Mouse (Mus musculus): ENCODE data around the gene Inpp4b. TPM values are rescaled to one million over a fixed set of nuclear protein-coding genes. Genes with fewer than 3 reads are reported as not detected.
"Not testable (repeated sequence)": the region's sequence is repeated elsewhere in the genome, so short reads cannot be mapped to it uniquely, and the experiment has no call there.

Inpp4b gene
- total RNA-seq, 4 experiments from 2014 or later, result 11.5 to 14.9 (median 13.7) TPM

DNA sequence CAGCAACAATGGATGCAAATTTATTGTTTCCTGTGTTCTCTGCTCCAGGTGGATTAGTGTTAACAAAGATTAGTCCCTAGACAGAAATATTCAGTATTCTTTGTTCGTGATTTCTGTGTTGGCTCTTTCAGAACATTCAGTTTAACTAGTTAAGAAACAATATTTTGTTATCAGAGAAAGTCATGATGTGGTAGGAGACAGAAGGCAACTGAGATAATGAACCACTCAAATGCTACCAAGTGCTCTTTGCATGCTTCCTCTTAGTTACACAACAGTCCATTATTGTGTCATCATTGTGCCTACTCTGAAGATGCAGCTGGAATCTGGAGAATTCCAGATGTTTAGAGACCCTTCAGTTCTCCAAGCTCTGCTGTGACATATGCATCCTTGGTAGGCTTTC is 432.1 kb downstream of the Inpp4b start:
- DNase-seq (ENCODE audit: low spot score in 2 of 2), result no peak

DNA sequence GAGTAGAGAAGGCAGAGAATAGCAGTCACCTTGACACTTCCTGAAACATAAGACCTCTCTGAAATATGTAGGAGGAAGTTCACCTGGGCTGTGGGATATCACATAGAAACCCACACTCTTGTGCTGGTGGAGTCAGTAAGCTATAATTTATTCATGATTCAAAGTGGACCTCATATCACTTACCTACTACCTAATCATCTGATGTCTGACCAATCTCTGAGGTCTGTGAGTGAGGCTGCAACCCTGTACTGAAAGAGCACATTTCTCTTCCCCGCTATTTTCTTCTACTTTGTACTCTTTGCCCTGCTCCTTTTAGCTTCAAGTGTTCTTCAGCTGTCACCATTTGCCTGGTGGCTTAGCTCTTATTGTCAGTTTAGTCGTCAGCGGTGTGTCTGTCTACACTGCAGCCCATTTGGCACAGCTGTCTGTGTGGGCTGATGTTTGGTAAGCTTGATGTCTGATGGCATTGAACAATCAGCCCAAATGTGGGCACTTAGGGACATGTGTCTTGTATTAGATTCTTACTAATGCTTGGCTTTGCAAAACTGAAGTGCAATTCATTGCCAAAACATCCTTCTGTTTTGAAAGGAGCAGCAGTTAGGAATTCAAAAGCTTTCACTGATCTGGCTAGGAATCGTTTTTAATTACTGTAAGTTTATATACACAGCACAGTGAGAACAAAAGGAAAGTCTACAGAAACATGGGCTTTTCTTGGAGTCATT is 434.3 kb downstream of the Inpp4b start:
- no peak for DNase-seq (ENCODE audit: low spot score in 2 of 2)

DNA sequence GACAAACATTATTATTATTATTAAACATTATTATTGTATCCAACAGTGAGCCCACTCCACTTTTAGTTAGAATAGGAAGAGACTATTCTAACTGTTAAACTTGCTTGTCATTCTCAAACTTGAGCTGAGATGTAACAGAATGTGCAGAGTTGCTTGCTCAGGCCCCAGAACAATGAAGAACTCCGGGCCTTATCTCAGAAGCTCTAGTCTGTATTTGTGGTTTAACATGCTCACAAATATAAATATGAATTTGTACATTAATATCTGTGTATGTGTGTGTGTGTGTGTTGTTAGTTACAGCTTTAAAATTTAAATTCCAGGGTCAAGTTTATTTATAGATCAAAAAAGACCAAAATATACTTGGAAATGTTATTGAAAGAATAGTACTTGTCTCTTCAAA is 435.3 kb downstream of the Inpp4b start:
- DNase-seq (ENCODE audit: low spot score in 2 of 2), result no peak

DNA sequence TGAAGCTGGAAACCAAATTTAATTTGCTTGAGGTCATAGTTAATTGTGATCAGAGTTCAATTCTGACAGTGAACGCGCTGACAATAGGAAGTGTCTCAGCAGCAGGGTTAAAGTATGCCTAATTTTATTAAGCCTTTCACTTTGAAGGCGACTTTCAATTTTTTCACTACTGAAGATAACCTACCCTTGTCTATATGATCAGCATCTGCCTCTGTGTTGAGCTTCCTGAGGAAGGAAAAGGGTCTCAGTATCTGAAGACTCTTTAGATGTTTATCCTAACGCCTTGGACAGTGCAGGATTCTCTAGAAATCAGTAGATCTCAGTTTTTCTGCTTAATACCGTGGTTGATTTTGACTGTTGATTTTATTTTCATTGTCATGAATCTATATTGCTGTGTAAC is 437.1 kb downstream of the Inpp4b start:
- DNase-seq (ENCODE audit: low spot score in 2 of 2), result no peak

DNA sequence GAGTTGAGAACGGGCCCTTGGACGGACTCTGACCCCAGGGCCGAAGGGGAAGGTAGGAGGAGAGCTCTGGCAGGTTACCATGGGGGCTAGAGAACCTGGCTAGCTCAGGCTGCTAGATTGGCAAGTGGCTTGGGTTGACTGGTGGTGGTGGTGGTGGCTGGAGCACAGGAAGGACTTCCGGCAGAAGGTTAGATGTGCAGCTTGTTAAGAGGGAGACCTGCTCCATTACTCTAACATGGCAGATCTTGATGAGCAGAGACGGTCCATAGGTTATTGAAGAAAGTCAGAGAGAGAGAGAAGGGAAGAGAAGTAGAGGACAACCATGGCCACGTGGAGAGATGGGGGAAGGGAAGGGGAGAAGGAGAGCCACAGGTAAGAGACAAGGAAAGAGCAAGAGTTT is 437.8 kb downstream of the Inpp4b start:
- DNase-seq (ENCODE audit: low spot score in 2 of 2), result no peak

DNA sequence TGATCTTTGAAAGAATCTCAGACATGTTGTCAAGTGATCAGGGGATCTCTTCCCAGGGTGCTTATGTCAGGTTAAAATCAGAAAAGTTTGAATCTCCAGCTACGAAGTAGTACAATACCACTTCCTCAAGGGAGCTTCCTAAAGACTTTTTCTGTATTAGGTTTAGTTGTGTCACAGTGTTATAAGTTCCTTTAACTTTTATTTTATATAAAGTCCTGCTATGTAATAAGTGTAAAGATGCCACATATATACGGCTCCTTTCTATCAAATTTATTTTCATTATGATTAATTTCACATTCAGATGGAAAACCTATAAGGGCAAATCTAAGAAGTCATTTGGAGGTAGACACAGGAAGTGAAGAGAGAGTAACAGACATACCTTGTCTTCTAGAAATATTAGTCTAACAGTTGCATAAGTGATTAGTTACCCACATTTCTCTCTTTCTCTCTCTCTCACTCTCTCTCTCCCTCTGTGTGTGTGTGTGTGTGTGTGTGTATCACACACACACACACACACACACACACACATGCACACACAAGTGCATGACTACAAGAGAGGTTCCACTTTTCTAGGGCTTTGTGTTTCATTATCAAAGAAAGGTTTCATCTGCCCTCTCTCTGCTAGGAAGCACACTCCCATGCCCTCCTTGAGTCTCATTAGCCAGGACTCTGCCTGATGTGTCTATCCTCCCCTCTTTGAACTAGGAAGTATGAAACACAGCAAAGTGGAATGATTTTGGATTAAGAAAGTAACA is 438.7 kb downstream of the Inpp4b start:
- no peak for DNase-seq (ENCODE audit: low spot score in 2 of 2)

DNA sequence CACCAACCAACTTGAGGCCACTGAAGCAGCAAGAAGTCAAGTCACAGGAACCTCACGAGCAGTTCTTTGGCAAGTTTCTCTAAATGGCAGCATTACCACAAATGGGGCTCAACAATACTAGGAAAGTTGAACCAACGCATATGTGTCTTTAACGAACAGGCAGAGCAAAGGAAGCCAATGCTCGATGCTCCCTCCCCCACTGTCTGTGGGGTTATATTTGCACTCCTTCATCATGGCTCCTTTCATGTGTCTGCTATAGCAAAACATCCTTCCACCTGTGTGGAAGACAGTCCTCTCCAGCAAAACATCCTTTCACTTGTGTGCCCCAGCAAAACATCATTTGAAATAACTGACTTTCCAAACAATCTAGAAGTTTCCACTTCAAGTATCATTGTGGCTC is 440.4 kb downstream of the Inpp4b start:
- no peak for DNase-seq (ENCODE audit: low spot score in 2 of 2)

DNA sequence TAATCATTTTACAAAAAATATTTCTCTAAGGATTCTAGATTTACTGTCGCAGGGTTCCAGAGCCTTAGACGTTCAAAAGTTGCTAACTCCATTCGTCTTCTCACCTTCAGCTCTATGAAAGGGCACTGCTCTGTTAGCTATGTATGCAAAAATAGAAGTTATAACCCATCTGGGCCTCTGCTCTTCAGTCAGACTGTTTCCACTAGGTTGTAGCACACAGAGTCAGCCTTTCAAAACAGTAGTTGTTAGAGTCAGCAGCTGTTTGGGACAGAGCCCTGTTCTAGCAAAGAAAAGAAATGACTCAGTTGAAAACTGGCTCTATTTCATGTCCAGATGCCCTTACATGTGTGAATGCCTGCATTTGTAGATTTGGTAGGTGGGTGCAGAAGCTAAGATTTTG is 442.4 kb downstream of the Inpp4b start:
- no peak for DNase-seq (ENCODE audit: low spot score in 2 of 2)

DNA sequence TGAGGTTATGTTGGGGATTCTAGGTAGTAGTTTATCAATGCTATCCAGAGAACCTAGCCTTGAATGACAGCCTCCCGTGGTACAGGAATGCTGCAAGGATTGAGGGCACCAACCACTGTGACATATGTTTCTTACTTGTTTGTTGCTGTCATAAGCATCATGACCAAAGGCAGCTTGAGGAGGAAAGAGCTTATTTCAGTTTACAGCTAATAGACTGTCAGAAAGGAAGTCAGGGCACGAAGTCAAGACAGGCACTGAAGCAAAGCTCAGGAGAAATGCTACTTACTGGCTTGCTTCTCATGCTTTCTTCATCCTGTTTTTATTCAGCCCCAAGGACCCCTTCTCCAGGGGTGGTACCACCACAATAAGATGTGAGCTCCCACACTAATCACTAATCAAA is 446.1 kb downstream of the Inpp4b start:
- DNase-seq (ENCODE audit: low spot score in 2 of 2), result no peak

DNA sequence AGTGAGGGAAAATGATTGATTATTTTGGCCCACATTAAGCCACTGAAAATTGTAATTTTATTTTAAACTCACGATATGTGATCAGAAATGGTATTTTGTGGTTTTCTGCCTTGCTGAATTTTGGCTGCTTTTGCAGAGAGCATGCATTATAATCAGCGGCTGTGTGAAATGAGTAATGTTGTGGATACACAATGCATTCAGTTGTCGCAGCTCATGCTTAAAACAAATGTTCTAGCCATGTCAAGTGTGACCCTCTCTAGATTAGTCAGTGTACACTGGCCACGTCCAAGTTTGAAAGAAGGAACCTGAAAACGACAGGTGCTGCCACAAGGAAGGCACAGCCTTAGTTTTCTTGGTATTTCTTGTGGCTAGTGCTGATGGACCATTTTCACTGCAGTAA is 450.3 kb downstream of the Inpp4b start:
- DNase-seq (ENCODE audit: low spot score in 2 of 2), result no peak

DNA sequence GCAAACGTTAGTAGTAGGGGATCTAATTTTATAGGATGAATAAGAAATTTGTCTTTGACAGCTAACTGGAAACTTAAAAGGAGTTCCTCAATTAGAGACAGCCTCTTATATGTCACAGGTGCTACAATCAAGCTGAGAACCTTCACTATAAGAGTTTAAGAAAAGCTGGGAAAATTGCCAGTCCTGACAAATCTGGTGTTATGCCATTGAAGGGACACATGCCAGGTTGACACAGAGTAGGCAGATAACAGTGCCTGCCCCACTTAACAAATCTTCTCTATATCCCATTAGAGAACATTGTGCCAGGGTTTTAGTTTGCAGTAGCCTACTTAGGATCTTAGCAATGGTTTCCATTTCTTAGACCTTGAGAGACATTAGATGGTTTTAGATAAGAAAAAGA is 456.1 kb downstream of the Inpp4b start:
- DNase-seq (ENCODE audit: low spot score in 2 of 2), result no peak

DNA sequence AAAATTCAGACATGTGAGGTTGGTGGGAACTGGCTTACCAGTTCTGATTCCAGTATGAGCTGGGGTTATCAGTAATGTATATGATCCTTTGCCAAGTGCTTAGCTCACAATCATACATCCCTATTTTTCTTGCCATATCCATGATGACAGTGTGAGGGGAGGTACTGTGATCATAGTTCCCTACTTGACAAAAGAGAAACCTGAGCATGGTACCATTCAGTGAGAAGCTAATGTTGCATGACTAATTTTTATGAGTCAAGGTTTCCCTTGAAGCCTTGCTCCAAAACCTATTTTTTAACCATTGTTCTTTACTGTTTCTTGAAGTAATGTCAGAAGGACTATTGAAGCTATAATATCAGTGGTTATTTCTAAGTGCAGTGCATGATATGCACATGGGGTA is 458.4 kb downstream of the Inpp4b start:
- DNase-seq (ENCODE audit: low spot score in 2 of 2), result no peak

DNA sequence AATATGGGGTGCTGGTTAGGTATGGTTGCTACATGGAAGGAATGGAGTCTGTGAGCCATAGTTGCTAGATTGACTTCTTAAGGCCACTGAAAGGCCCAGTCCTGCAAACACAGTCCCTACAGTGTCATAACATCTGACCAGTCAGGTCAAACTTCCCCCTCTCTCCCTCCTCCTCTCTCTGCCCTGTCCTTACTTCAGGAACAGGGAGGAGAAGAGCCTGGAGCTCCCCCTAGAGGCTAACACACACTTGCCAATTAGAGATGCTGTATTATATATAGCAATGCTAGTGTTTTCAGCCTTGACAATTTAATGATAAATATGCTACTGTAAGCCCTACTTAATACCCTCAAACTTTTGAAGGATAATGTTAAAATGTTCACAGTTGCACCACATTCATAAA is 464.4 kb downstream of the Inpp4b start:
- DNase-seq (ENCODE audit: low spot score in 2 of 2), result peak; percentile 6 to 21

DNA sequence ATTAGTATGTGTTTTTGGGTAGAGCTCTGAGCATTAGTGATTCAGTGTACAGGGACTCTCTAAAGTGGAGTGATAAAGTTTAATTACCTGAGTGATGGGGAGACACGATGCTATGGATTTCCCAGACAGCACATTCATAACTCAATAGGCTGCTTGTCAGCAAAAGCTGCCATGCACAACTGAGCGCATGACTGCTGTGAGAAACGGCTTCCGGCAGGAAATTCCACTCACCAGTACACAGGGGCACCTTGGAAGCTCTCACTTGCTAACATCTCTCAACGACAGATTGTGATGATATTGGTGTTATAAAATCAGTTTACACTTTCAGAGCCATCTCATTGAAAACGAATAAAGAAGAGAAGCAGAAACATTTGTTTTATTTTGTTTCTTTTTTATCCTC is 465.2 kb downstream of the Inpp4b start:
- DNase-seq (ENCODE audit: low spot score in 2 of 2), result no peak

DNA sequence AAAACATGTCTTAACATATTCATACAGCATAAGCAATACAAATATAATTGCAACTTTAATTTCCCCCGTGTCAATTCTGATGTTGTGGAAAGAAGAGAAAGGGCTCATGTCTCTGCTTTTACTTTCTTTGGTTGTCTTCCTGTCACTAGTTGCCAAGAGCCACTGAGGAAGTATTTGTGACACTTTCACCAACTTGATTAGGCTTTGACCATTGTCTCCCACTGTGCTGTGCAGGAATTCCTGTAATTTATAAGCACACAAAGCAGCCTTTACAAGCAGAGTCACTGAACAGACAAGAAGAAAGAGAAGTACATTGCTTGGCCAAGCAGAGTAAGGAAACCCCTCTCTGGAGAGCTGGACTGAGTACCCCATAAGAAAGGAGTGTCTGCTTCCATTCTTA is 466.1 kb downstream of the Inpp4b start:
- DNase-seq (ENCODE audit: low spot score in 2 of 2), result no peak

DNA sequence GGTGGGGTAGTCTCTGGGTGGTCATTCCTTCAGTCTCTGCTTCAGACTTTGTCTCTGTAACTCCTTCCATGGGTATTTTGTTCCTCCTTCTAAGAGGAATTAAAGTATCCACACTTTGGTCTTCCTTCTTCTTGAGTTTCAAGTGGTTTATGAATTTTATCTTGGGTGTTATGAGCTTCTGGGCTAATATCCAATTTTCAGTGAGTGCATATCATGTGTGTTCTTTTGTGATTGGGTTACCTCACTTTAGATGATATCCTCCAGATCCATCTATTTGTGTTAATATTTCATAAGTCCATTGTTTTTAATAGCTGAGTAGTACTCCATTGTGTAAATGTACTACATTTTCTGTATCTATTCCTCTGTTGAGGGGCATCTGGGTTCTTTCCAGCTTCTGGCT is 467.1 kb downstream of the Inpp4b start:
- DNase-seq (ENCODE audit: low spot score in 2 of 2), result not testable (repeated sequence)

DNA sequence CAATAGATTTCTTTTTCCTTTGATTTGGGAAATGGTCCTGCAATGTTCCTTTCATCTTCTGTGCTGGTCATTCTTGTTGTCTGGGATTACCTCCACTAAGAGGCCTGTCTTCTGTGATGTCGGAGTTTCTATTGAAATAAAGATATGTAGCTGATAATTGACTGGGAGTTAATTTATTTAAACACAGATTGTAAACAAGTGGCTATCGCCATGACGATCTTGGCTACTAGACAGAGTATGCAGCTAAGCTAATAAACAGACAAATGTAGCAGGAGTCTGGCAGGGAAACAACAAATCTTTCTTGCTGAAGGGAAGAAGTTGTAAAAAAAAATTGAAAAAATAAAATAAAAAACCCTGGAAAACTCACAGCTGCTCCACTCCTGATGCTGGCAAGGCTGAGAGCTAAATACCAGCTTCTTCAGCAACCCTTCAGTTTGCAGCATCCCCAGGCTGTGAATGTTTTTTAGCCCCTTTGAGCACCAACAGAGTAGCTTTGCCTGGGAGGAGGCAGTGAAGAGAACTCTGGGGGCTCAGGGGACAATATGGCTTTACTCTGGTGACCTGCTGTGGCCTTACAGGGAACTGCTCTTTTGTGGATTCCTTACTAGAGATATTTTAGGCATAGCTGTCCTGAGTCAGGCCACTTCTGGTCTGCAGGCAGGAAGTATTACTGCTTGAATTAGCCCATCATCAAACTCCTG is 469.8 kb downstream of the Inpp4b start:
- DNase-seq (ENCODE audit: low spot score in 2 of 2), result no peak

DNA sequence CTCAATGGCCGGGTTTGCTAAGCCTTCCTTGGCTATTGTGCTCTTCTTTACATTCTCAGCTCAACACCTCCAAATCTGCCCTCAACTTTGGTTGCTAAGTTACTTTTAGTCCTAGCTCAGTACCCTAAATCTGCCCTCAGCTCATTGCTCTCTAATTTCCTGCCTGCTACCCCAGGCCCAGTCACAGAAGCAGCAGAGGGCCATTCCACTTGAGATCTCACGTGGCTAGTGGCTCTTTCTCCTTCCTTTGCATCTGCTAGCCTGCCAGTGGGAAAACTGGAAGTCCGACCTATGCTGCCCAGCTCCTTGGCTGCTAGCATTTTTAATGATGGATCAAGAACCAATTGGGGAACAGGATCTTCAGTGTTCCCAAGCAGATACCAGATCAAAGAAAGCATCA is 472.4 kb downstream of the Inpp4b start:
- DNase-seq (ENCODE audit: low spot score in 2 of 2), result no peak

DNA sequence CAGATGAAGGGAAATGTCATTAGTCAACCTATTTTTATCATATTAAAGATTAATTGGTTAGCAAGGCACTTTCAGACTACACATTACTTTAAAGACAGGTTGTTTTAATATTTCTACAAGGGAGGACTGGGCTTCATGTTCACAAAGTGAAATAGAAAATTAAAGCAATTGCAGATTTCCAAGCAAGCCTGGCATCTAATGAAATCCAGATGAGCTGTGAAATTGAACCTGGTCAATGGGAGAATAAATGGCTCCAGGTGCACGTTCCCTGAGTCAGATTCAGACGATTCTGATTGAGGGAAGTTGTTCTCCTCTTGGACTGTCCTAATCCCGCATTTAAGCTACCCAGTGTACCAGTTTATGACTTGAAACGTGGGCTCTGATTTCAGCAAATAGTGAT is 473.2 kb downstream of the Inpp4b start:
- DNase-seq (ENCODE audit: low spot score in 2 of 2), result no peak

DNA sequence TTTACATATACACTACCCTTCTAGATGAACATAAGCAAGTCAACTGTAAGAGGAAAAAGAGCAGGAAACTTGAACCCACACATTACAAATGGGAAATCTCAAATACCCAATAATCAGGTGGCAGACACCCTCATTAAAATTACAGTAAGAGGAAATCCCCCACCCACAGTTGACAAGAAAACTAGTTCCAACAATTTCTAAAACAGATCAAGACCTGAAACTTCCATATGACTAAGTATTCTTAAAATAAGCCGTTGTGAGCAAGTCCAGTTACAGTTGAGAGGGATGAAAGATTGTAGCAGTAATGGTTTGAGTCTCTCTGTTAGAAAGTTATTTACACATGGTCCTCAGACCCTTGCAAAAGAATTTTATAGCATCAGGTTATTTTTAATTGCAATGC is 480.8 kb downstream of the Inpp4b start:
- no peak for DNase-seq (ENCODE audit: low spot score in 2 of 2)

DNA sequence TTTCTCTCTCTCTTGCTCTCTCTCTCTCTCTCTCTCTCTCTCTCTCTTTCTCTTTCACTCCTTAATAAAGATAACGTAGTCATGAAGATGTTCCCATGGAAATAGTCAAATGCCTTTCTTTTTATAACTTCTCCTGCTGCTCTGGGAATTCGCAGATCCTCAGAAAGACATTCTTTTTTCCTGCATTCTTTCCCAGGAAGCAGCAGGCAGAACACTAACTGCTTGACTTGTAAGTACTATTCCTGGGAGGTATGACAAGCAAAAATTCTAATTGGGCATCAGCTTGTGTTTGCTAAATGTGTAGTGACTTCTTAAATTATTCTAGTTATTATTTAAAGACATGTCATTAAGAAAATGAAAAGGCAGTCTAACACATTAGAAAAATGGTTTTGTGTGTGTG is 482.6 kb downstream of the Inpp4b start:
- no peak for DNase-seq (ENCODE audit: low spot score in 2 of 2)

DNA sequence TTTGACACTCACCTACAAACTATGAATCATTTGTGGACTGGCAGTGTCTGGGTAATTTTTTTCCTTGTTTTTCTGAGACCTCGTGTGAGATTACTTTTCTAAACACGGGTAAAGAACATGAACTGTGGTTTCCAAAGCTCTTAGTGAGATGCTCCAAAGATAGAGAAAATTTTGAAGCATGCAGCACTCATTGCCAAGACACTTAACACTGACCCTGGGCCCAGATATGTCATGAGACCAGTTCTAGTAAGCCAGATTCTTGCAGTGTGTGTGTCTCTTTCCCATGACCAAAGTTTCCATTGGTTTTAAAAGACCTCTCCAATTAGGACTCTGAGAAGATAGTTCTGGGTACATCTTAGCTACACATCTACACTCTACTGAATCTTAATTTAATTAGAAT is 484.1 kb downstream of the Inpp4b start:
- DNase-seq (ENCODE audit: low spot score in 2 of 2), result no peak
